Mouse (Mus musculus) forebrain, embryonic 14.5 days (tissue): ENCODE data around the gene Aox1. TPM values are rescaled to one million over a fixed set of nuclear protein-coding genes. Genes with fewer than 3 reads are reported as not detected.
A peak's percentile ranks its signal among the peaks of the same experiment; 100 is the strongest.
"Not testable (repeated sequence)": the region's sequence is repeated elsewhere in the genome, so short reads cannot be mapped to it uniquely, and the experiment has no call there.

Source experiments
- ATAC-seq: fragments of 200-750 bp; cut with Nextera tagmentation; 2 replicates; pipeline ENCODE4 v1.8.0; 2017; ENCODE audit warnings: mild to moderate bottlenecking, moderate library complexity
- DNase-seq: peaks from one replicate; pipeline ENCODE4 v3.0.0-alpha.2; 2015; ENCODE audit warnings: low spot score
- H3K27ac ChIP-seq: fragments of 300-500 bp; sonication (generic); 2 replicates; pipeline ENCODE4 v1.5.1; 2014; ENCODE audit warnings: low read depth, mild to moderate bottlenecking, control low read depth, low read length, moderate library complexity
- H3K27me3 ChIP-seq: fragments of 300-500 bp; sonication (generic); replicated peaks from 2 replicates; pipeline ENCODE4 v1.6.1; 2014; ENCODE audit warnings: low read length, control low read depth, mixed read lengths; ENCODE audit not compliant: control insufficient read depth, insufficient read depth
- H3K36me3 ChIP-seq: fragments of 300-500 bp; sonication (generic); 2 replicates; pipeline ENCODE4 v1.6.1; 2014; ENCODE audit warnings: low read length, control low read depth; ENCODE audit not compliant: control insufficient read depth, insufficient read depth
- H3K4me1 ChIP-seq: fragments of 300-500 bp; sonication (generic); 2 replicates; pipeline ENCODE4 v1.6.1; 2014; ENCODE audit warnings: antibody characterized with exemption, low read length, control low read depth; ENCODE audit not compliant: control insufficient read depth, insufficient read depth
- H3K4me2 ChIP-seq: fragments of 300-500 bp; sonication (generic); 2 replicates; pipeline ENCODE4 v1.6.1; 2014; ENCODE audit warnings: mild to moderate bottlenecking, control low read depth, low read length
- H3K4me3 ChIP-seq: fragments of 300-500 bp; sonication (generic); 2 replicates; pipeline ENCODE4 v1.5.1; 2014; ENCODE audit warnings: low read depth, low read length, control low read depth
- H3K9ac ChIP-seq: fragments of 300-500 bp; sonication (generic); 2 replicates; pipeline ENCODE4 v1.6.1; 2014; ENCODE audit warnings: mild to moderate bottlenecking, low read length, control low read depth, moderate library complexity
- H3K9me3 ChIP-seq: fragments of 300-500 bp; sonication (generic); replicated peaks from 2 replicates; pipeline ENCODE4 v1.6.1; 2016; ENCODE audit warnings: low read length, control low read depth, mixed read lengths; ENCODE audit not compliant: control insufficient read depth
- WGBS: fragments of 180-500 bp; shearing (Covaris S2); extraction: QIAGEN DNeasy Blood & Tissue Kit; methylation state at CpG from one replicate; pipeline ENCODE4 v1.1.7; 2014; 5-methylcytosine and 5-hydroxymethylcytosine counted together
- polyA plus RNA-seq: library from polyadenylated mRNA; unstranded; fragments of >200 nt; fragmentation: Nextera tagmentation; extraction: Ambion mirVana; gene quantifications from 2 replicates; pipeline ENCODE4 v1.2.1, GENCODE M21; 2014

The Aox1 gene
- 0.08 and 0.19 TPM in 2 replicates for polyA plus RNA-seq

GRCm38 (mm10) chr1:58029636-58030117, at the start of gene Aox1:
TSS of gene Aox1 (plus strand) at chr1:58029931.
- no peaks in the 10 kb centered on the region for H3K27me3 ChIP-seq
- no peaks in the 10 kb centered on the region; the same call in 1 of the 2 replicates for H3K36me3 ChIP-seq
- peak within 1 kb of the TSS; percentile 22; the same call in 1 of the 2 replicates for H3K4me2 ChIP-seq
- peaks cover 3% of the 10 kb centered on the region; the same call in 1 of the 2 replicates for H3K4me1 ChIP-seq
- no peak within 1 kb of the TSS for H3K9ac ChIP-seq
- 0 out of 2 replicates have a peak within 1 kb of the TSS, but pooled peaks have one; percentile 21 for H3K27ac ChIP-seq
- no peaks in the 10 kb centered on the region for H3K9me3 ChIP-seq
- no peak within 1 kb of the TSS for H3K4me3 ChIP-seq
- ATAC-seq (peak; percentile 36; the same call in 1 of the 2 replicates), DNase-seq (peak; percentile 57)
- 15% methylated on average over 12 of the region's 12 CpGs for WGBS

- Histone ChIP-seq H3K4me1 (no peaks in the 10 kb centered on the region), H3K27me3 (no peaks in the 10 kb centered on the region), H3K4me3 (no peak overlapping the region), H3K4me2 (no peak overlapping the region), H3K36me3 (no peaks in the 10 kb centered on the region), H3K9me3 (no peaks in the 10 kb centered on the region), H3K9ac (no peak overlapping the region), H3K27ac (no peak overlapping the region)
- no peak for ATAC-seq
- DNase-seq, result no peak
- 48% methylated on average over 6 of the region's 6 CpGs for WGBS
Observed at GRCm38 (mm10) chr1:57989052-57989600, 40.6 kb upstream of the Aox1 start.

GRCm38 (mm10) chr1:57991277-57991676, 38.5 kb upstream of the Aox1 start:
- DNase-seq (no peak), ATAC-seq (no peak)
- 79% methylated on average over 2 of the region's 2 CpGs for WGBS
- H3K9ac ChIP-seq, result no peak overlapping the region
- H3K9me3 ChIP-seq, result no peaks in the 10 kb centered on the region
- H3K36me3 ChIP-seq, result no peaks in the 10 kb centered on the region
- H3K4me3 ChIP-seq, result no peak overlapping the region
- no peaks in the 10 kb centered on the region for H3K27me3 ChIP-seq
- no peaks in the 10 kb centered on the region for H3K4me1 ChIP-seq
- no peak overlapping the region for H3K27ac ChIP-seq
- H3K4me2 ChIP-seq, result no peak overlapping the region

GRCm38 (mm10) chr1:57995432-57996132, 34.1 kb upstream of the Aox1 start, which contains the start of gene Sgo2a:
TSS of gene Sgo2a (plus strand) at chr1:57995971.
- Histone ChIP-seq H3K4me1 (peaks cover 10% of the 10 kb centered on the region), H3K4me2 (peak within 1 kb of the TSS; percentile 66), H3K27me3 (no peaks in the 10 kb centered on the region), H3K4me3 (peak within 1 kb of the TSS; percentile 74), H3K9me3 (no peaks in the 10 kb centered on the region), H3K27ac (peak within 1 kb of the TSS; percentile 81), H3K9ac (peak within 1 kb of the TSS; percentile 68), H3K36me3 (no peaks in the 10 kb centered on the region)
- ATAC-seq (peak; percentile 99), DNase-seq (peak; percentile 99)
- WGBS, result 7% methylated on average over 29 of the region's 30 CpGs

- Histone ChIP-seq H3K36me3 (0 out of 2 replicates have a peak, but pooled peaks cover 5% of the 10 kb centered on the region), H3K4me2 (peak overlapping the region; percentile 66), H3K9ac (peak overlapping the region; percentile 68), H3K27me3 (no peaks in the 10 kb centered on the region), H3K27ac (peak overlapping the region; percentile 49), H3K9me3 (no peaks in the 10 kb centered on the region), H3K4me1 (peaks cover 10% of the 10 kb centered on the region), H3K4me3 (peak overlapping the region; percentile 74)
- ATAC-seq, result peak; percentile 49; the same call in 1 of the 2 replicates
- under 1% methylated on average over 29 of the region's 29 CpGs for WGBS
- no peak for DNase-seq
Observed at GRCm38 (mm10) chr1:57996133-57996615, 33.6 kb upstream of the Aox1 start.

- Histone ChIP-seq H3K4me2 (no peak overlapping the region), H3K27me3 (no peaks in the 10 kb centered on the region), H3K36me3 (peaks cover 9% of the 10 kb centered on the region; the same call in 1 of the 2 replicates), H3K4me3 (no peak overlapping the region), H3K9ac (no peak overlapping the region), H3K4me1 (peaks cover 10% of the 10 kb centered on the region), H3K9me3 (no peaks in the 10 kb centered on the region), H3K27ac (no peak overlapping the region)
- no peak for ATAC-seq
- WGBS, result 79% methylated on average over 3 of the region's 3 CpGs
- DNase-seq, result no peak
Observed at GRCm38 (mm10) chr1:57998146-57998545, 31.6 kb upstream of the Aox1 start.

GRCm38 (mm10) chr1:58006388-58006787, 23.3 kb upstream of the Aox1 start:
- not testable (repeated sequence) for H3K4me2 ChIP-seq, ATAC-seq, H3K4me3 ChIP-seq, DNase-seq, H3K27me3 ChIP-seq, H3K4me1 ChIP-seq, H3K9ac ChIP-seq, H3K9me3 ChIP-seq, H3K27ac ChIP-seq
- H3K36me3 ChIP-seq, result peaks cover 19% of the 10 kb centered on the region
- 92% methylated on average over 7 of the region's 7 CpGs for WGBS

GRCm38 (mm10) chr1:58018856-58019255, 10.9 kb upstream of the Aox1 start, which contains the start of gene Kctd18:
TSS of gene Kctd18 (minus strand) at chr1:58018956.
- no peak within 1 kb of the TSS for H3K27ac ChIP-seq
- no peak within 1 kb of the TSS for H3K4me2 ChIP-seq
- 95% methylated on average over 7 of the region's 7 CpGs for WGBS
- no peak within 1 kb of the TSS for H3K4me3 ChIP-seq
- DNase-seq (no peak), ATAC-seq (no peak)
- H3K36me3 ChIP-seq, result peaks cover 54% of the 10 kb centered on the region
- no peak within 1 kb of the TSS for H3K9ac ChIP-seq
- H3K27me3 ChIP-seq, result no peaks in the 10 kb centered on the region
- no peaks in the 10 kb centered on the region for H3K4me1 ChIP-seq
- H3K9me3 ChIP-seq, result no peaks in the 10 kb centered on the region
